Mouse (Mus musculus): Measurements from ENCODE around the gene Tsnax.

GRCm38 (mm10) chr8:125060904-125061303, 48.1 kb downstream of the Tsnax start:
- no peak for TF ChIP-seq CTCF (IDR thresholded peaks at IDR 0.05; ENCODE audit: extremely low read depth, insufficient read depth, insufficient read length, insufficient replicate concordance)
- no peak for TF ChIP-seq POLR2A (IDR thresholded peaks at IDR 0.05; ENCODE audit: low read depth, low read length)
